Comparison of ENCODE assay signal across 11 mouse cellular contexts in genomic region chr7:135495303-135495702, GRCm38 (mm10). TPM values are rescaled to one million over a fixed set of nuclear protein-coding genes. Genes with fewer than 3 reads are reported as not detected.
DNase-seq lines count a peak whose midpoint lies in the region; ATAC-seq and TF ChIP-seq lines count a peak whose summit lies in the region.
"Had no signal": no experiment of that assay in that cellular context is flagged by ENCODE, and none has a peak within 500 bp of the region (broad histone marks: within the 10 kb centered on the region; RNA-seq: fewer than 3 reads in every experiment).

No protein-coding gene starts in this region.

- no peak overlapping the region for H3K9ac ChIP-seq in embryonic facial prominence, embryonic 11.5 days (replicated peaks; ENCODE audit: low read length)
- no peak overlapping the region for H3K9ac ChIP-seq in lung, embryonic 14.5 days
- no peak overlapping the region for H3K9ac ChIP-seq in forebrain, embryonic 13.5 days
- H3K9ac ChIP-seq: embryonic facial prominence, embryonic 15.5 days; heart, embryonic 13.5 days had no signal

- H3K4me1 ChIP-seq in embryonic facial prominence, embryonic 11.5 days (ENCODE audit: control insufficient read depth, insufficient read depth, low read length), result no peaks in the 10 kb centered on the region
- no peaks in the 10 kb centered on the region for H3K4me1 ChIP-seq in embryonic facial prominence, embryonic 10.5 days
- H3K4me1 ChIP-seq in lung, embryonic 14.5 days (ENCODE audit: insufficient read depth), result no peaks in the 10 kb centered on the region
- H3K4me1 ChIP-seq in forebrain, embryonic 13.5 days, result no peaks in the 10 kb centered on the region
- H3K4me1 ChIP-seq: embryonic facial prominence, embryonic 15.5 days; heart, embryonic 13.5 days had no signal

- intact Hi-C loops in gastrocnemius, postnatal 14 days (cut with DNase I; ENCODE audit: low total_unique reads), result no loop called here

- no peaks in the 10 kb centered on the region for H3K9me3 ChIP-seq in embryonic facial prominence, embryonic 11.5 days (replicated peaks; ENCODE audit: control insufficient read depth, low read length)
- H3K9me3 ChIP-seq in embryonic facial prominence, embryonic 10.5 days, result no peaks in the 10 kb centered on the region
- no peaks in the 10 kb centered on the region for H3K9me3 ChIP-seq in lung, embryonic 14.5 days (ENCODE audit: low read depth, low read length)
- H3K9me3 ChIP-seq in forebrain, embryonic 13.5 days (replicated peaks), result no peaks in the 10 kb centered on the region
- H3K9me3 ChIP-seq: embryonic facial prominence, embryonic 15.5 days had no signal

- WGBS in embryonic facial prominence, embryonic 11.5 days, result 41% methylated on average over 3 of the region's 3 CpGs
- WGBS in embryonic facial prominence, embryonic 10.5 days, result 50% methylated on average over 3 of the region's 3 CpGs
- 35% methylated on average over 3 of the region's 3 CpGs for WGBS in lung, embryonic 14.5 days
- WGBS in forebrain, embryonic 13.5 days, result 54% methylated on average over 3 of the region's 3 CpGs

- H3K4me2 ChIP-seq in embryonic facial prominence, embryonic 11.5 days (ENCODE audit: low read depth, low read length), result no peak overlapping the region
- H3K4me2 ChIP-seq in lung, embryonic 14.5 days, result no peak overlapping the region
- H3K4me2 ChIP-seq in forebrain, embryonic 13.5 days, result no peak overlapping the region
- H3K4me2 ChIP-seq: embryonic facial prominence, embryonic 15.5 days; heart, embryonic 13.5 days had no signal

- no peaks in the 10 kb centered on the region for H3K27me3 ChIP-seq in embryonic facial prominence, embryonic 11.5 days (ENCODE audit: control insufficient read depth, insufficient read depth, low read length)
- no peaks in the 10 kb centered on the region for H3K27me3 ChIP-seq in embryonic facial prominence, embryonic 10.5 days (replicated peaks; ENCODE audit: low read depth, poor library complexity, severe bottlenecking)
- H3K27me3 ChIP-seq in lung, embryonic 14.5 days (ENCODE audit: insufficient read depth, low read length), result no peaks in the 10 kb centered on the region
- no peaks in the 10 kb centered on the region for H3K27me3 ChIP-seq in forebrain, embryonic 13.5 days
- H3K27me3 ChIP-seq: embryonic facial prominence, embryonic 15.5 days; heart, embryonic 13.5 days had no signal

- no peak overlapping the region for H3K4me3 ChIP-seq in embryonic facial prominence, embryonic 11.5 days (ENCODE audit: low read depth, low read length)
- no peak overlapping the region for H3K4me3 ChIP-seq in embryonic facial prominence, embryonic 10.5 days
- H3K4me3 ChIP-seq in lung, embryonic 14.5 days (ENCODE audit: low read depth, low read length), result no peak overlapping the region
- H3K4me3 ChIP-seq in forebrain, embryonic 13.5 days, result no peak overlapping the region
- H3K4me3 ChIP-seq: embryonic facial prominence, embryonic 15.5 days; heart, embryonic 13.5 days had no signal

- ATAC-seq in embryonic facial prominence, embryonic 11.5 days (replicated peaks; ENCODE audit: insufficient number of reproducible peaks, low FRiP score, low TSS enrichment, low read depth), result no peak
- ATAC-seq in lung, embryonic 14.5 days (ENCODE audit: insufficient read depth), result no peak
- peak; percentile 47; the same call in 1 of the 2 replicates for ATAC-seq in monocyte, adult 5-6 weeks (replicated peaks; ENCODE audit: insufficient number of reproducible peaks, low FRiP score, low TSS enrichment, poor library complexity, severe bottlenecking)
- no peak for ATAC-seq in forebrain, embryonic 13.5 days

- DNase-seq in embryonic facial prominence, embryonic 11.5 days (ENCODE audit: low spot score), result peak; percentile 35
- no peak for DNase-seq in embryonic facial prominence, embryonic 10.5 days (ENCODE audit: low spot score)
- peak; percentile 21 for DNase-seq in lung, embryonic 14.5 days
- DNase-seq in lung, adult 18-20 months, result no peak
- DNase-seq in cerebellum, postnatal 10 days, result peak; percentile 53 to 54
- no peak for DNase-seq in gastrocnemius, postnatal 14 days

- no peaks in the 10 kb centered on the region for H3K36me3 ChIP-seq in embryonic facial prominence, embryonic 11.5 days (replicated peaks; ENCODE audit: control insufficient read depth, insufficient read depth, low read depth, low read length)
- H3K36me3 ChIP-seq in embryonic facial prominence, embryonic 10.5 days (replicated peaks), result no peaks in the 10 kb centered on the region
- H3K36me3 ChIP-seq in lung, embryonic 14.5 days (ENCODE audit: insufficient read depth), result no peaks in the 10 kb centered on the region
- no peaks in the 10 kb centered on the region for H3K36me3 ChIP-seq in forebrain, embryonic 13.5 days (ENCODE audit: poor library complexity, severe bottlenecking)
- H3K36me3 ChIP-seq: embryonic facial prominence, embryonic 15.5 days; heart, embryonic 13.5 days had no signal

- peak; percentile 58 for TF ChIP-seq CTCF in lung, embryonic 14.5 days (IDR thresholded peaks at IDR 0.05; ENCODE audit: low read depth)

- no peak overlapping the region for H3K27ac ChIP-seq in embryonic facial prominence, embryonic 11.5 days (replicated peaks; ENCODE audit: low read depth, low read length)
- no peak overlapping the region for H3K27ac ChIP-seq in embryonic facial prominence, embryonic 10.5 days (replicated peaks)
- H3K27ac ChIP-seq in lung, embryonic 14.5 days (ENCODE audit: low read depth), result no peak overlapping the region
- no peak overlapping the region for H3K27ac ChIP-seq in forebrain, embryonic 13.5 days
- H3K27ac ChIP-seq: embryonic facial prominence, embryonic 15.5 days; heart, embryonic 13.5 days had no signal

RNA-seq across cellular contexts. Expression of gene Clrn3, which starts 33.2 kb away (rescaled TPM):
- polyA plus RNA-seq in embryonic facial prominence, embryonic 11.5 days (2014; fragmentation: Nextera tagmentation; extraction: Ambion mirVana), result not detected in 2 replicates
- not detected in 2 replicates for polyA plus RNA-seq in embryonic facial prominence, embryonic 10.5 days (2016; fragmentation: Nextera tagmentation; extraction: Ambion mirVana)
- polyA plus RNA-seq in lung, embryonic 14.5 days (2014; fragmentation: Nextera tagmentation; extraction: Ambion mirVana), result not detected in 2 replicates
- total RNA-seq in monocyte, adult 5-6 weeks (2017), result not detected in 3 replicates
- not detected for total RNA-seq in gastrocnemius, postnatal 14 days (2021)
- polyA plus RNA-seq in forebrain, embryonic 13.5 days (2015; fragmentation: Nextera tagmentation; extraction: Ambion mirVana), result not detected in 2 replicates
- total RNA-seq: ES-E14 had no signal
- polyA plus RNA-seq: embryonic facial prominence, embryonic 15.5 days; heart, embryonic 13.5 days had no signal

RNA-seq across cellular contexts. Expression of gene Ptpre, which starts 42.0 kb away (rescaled TPM):
- polyA plus RNA-seq in embryonic facial prominence, embryonic 11.5 days (2014; fragmentation: Nextera tagmentation; extraction: Ambion mirVana), result 1.0 and 1.2 TPM in 2 replicates
- polyA plus RNA-seq in embryonic facial prominence, embryonic 10.5 days (2016; fragmentation: Nextera tagmentation; extraction: Ambion mirVana), result 0.68 and 1.0 TPM in 2 replicates
- polyA plus RNA-seq in lung, embryonic 14.5 days (2014; fragmentation: Nextera tagmentation; extraction: Ambion mirVana), result 2.3 and 2.5 TPM in 2 replicates
- 157 to 186 TPM (median 183 TPM) in 3 replicates for total RNA-seq in monocyte, adult 5-6 weeks (2017)
- total RNA-seq in gastrocnemius, postnatal 14 days (2021), result 1 to 10 TPM; 2.6 to 4.5 TPM
- polyA plus RNA-seq in forebrain, embryonic 13.5 days (2015; fragmentation: Nextera tagmentation; extraction: Ambion mirVana), result 2.3 and 2.5 TPM in 2 replicates

Comparison
In these comparisons a context has a peak if more than half of its experiments do, and no peak if none do; other contexts are left out.
1. DNase-seq: peak in embryonic facial prominence, embryonic 11.5 days (single experiment), lung, embryonic 14.5 days (single experiment) and cerebellum, postnatal 10 days (2 of 2); none in embryonic facial prominence, embryonic 10.5 days (single experiment), lung, adult 18-20 months (0 of 2) and gastrocnemius, postnatal 14 days (single experiment).